12 mouse cellular contexts compared by ENCODE assay signal in genomic region chr13:24444709-24445108, GRCm38 (mm10).
DNase-seq lines count a peak whose midpoint lies in the region; ATAC-seq and TF ChIP-seq lines count a peak whose summit lies in the region.
"Had no signal": no experiment of that assay in that cellular context is flagged by ENCODE, and none has a peak within 500 bp of the region (broad histone marks: within the 10 kb centered on the region; RNA-seq: fewer than 3 reads in every experiment).

No protein-coding gene starts in this region.

- no peak overlapping the region for H3K4me3 ChIP-seq in CH12.LX (replicated peaks in 1 of 3; ENCODE audit: low read depth in 2 of 3, low read length in 2 of 3, poor library complexity in 1 of 3)
- H3K4me3 ChIP-seq in liver, embryonic 14.5 days (ENCODE audit: insufficient read depth in 1 of 2, low read depth in 2 of 2, low read length in 2 of 2), result no peak overlapping the region
- no peak overlapping the region for H3K4me3 ChIP-seq in intestine, embryonic 16.5 days (ENCODE audit: low read length)
- H3K4me3 ChIP-seq: forebrain, embryonic 15.5 days; heart, embryonic 15.5 days; limb, embryonic 15.5 days had no signal

- no peaks in the 10 kb centered on the region for H3K27me3 ChIP-seq in CH12.LX (replicated peaks)
- no peaks in the 10 kb centered on the region for H3K27me3 ChIP-seq in liver, embryonic 14.5 days (ENCODE audit: control insufficient read depth, insufficient read depth, low read length)
- H3K27me3 ChIP-seq in intestine, embryonic 16.5 days (replicated peaks; ENCODE audit: control insufficient read depth, insufficient read depth, low read length), result no peaks in the 10 kb centered on the region
- H3K27me3 ChIP-seq: forebrain, embryonic 15.5 days; heart, embryonic 15.5 days; limb, embryonic 15.5 days had no signal

- DNase-seq in heart, adult 9 months (ENCODE audit: low spot score in 2 of 2), result peak; percentile 11 to 47
- DNase-seq in heart, postnatal 4 days, result no peak
- peak; percentile 82 for DNase-seq in CH12.LX (ENCODE audit: extremely low read depth)
- peak; percentile 18 to 35 (median 33) for DNase-seq in liver, embryonic 14.5 days (ENCODE audit: low read depth in 3 of 3, low spot score in 3 of 3)
- DNase-seq in cerebellum, postnatal 25 days, result no peak
- DNase-seq: thymus, adult 2 months had no signal

- dilution Hi-C loops in CH12.LX (cut with MboI; ENCODE audit: extremely low pct_ligation_motif_present, extremely low pct_unique_long_range_greater_than_20kb, low sequenced_read_pairs), result no loop called here

- TF ChIP-seq POLR2A in CH12.LX (IDR thresholded peaks at IDR 0.05; ENCODE audit: low read depth, low read length), result no peak

- H3K4me1 ChIP-seq in CH12.LX (ENCODE audit: control insufficient read depth in 1 of 2, insufficient read depth in 2 of 2), result peaks cover 11 to 64% of the 10 kb centered on the region in 2 experiments
- H3K4me1 ChIP-seq in liver, embryonic 14.5 days (replicated peaks; ENCODE audit: control insufficient read depth in 2 of 2, insufficient read depth in 2 of 2, low read length in 1 of 2), result peaks cover 12 to 14% of the 10 kb centered on the region in 2 experiments
- peaks cover 3% of the 10 kb centered on the region; the same call in 1 of the 2 replicates for H3K4me1 ChIP-seq in intestine, embryonic 16.5 days (ENCODE audit: control insufficient read depth, insufficient read depth, low read length)
- H3K4me1 ChIP-seq: forebrain, embryonic 15.5 days; limb, embryonic 15.5 days had no signal

- H3K79me2 ChIP-seq in CH12.LX (replicated peaks; ENCODE audit: control insufficient read depth, extremely low read depth, insufficient read depth, poor library complexity, severe bottlenecking), result no peaks in the 10 kb centered on the region

- WGBS in liver, embryonic 14.5 days (ENCODE audit: insufficient replicate concordance), result 14% methylated on average over 4 of the region's 4 CpGs
- WGBS in intestine, embryonic 16.5 days, result 48% methylated on average over 4 of the region's 4 CpGs

- peaks cover 10 to 37% of the 10 kb centered on the region in 2 experiments for H3K36me3 ChIP-seq in CH12.LX (replicated peaks in 1 of 2; ENCODE audit: control insufficient read depth in 1 of 2, insufficient read depth in 1 of 2, low read length in 1 of 2)
- H3K36me3 ChIP-seq in liver, embryonic 14.5 days (replicated peaks; ENCODE audit: control insufficient read depth, insufficient read depth, low read depth), result no peaks in the 10 kb centered on the region
- H3K36me3 ChIP-seq in intestine, embryonic 16.5 days (ENCODE audit: control insufficient read depth, insufficient read depth, low read length), result no peaks in the 10 kb centered on the region
- H3K36me3 ChIP-seq: forebrain, embryonic 15.5 days; heart, embryonic 15.5 days; limb, embryonic 15.5 days had no signal

- no peak for TF ChIP-seq CTCF in CH12.LX (conservative IDR thresholded peaks at IDR 0.05 in 1 of 2, IDR thresholded peaks at IDR 0.05 in 1 of 2; ENCODE audit: low read depth in 2 of 2, low read length in 2 of 2)
- no peak for TF ChIP-seq CTCF in liver, embryonic 14.5 days (IDR thresholded peaks at IDR 0.05; ENCODE audit: low read depth)

- no peak for ATAC-seq in liver, embryonic 14.5 days (ENCODE audit: insufficient read depth)
- peak; percentile 77 for ATAC-seq in megakaryocyte progenitor cell, adult 5-6 weeks (replicated peaks; ENCODE audit: poor library complexity)
- ATAC-seq in intestine, embryonic 16.5 days, result no peak
- ATAC-seq in erythroid progenitor cell, adult 5-6 weeks (replicated peaks; ENCODE audit: low FRiP score, poor library complexity, severe bottlenecking), result no peak
- ATAC-seq: forebrain, embryonic 15.5 days had no signal

- in situ Hi-C loops in CH12.LX (cut with MboI; ENCODE audit: low pct_ligation_motif_present, low pct_unique_long_range_greater_than_20kb, low sequenced_read_pairs), result no loop called here

- peak overlapping the region; percentile 58 for H3K27ac ChIP-seq in CH12.LX (ENCODE audit: insufficient read depth, low read depth)
- peak overlapping the region; percentile 32 for H3K27ac ChIP-seq in liver, embryonic 14.5 days
- no peak overlapping the region for H3K27ac ChIP-seq in intestine, embryonic 16.5 days (ENCODE audit: low read length)
- H3K27ac ChIP-seq: forebrain, embryonic 15.5 days; heart, embryonic 15.5 days; limb, embryonic 15.5 days had no signal

- H3K9me3 ChIP-seq in CH12.LX (replicated peaks; ENCODE audit: low read length), result peaks cover 6% of the 10 kb centered on the region
- no peaks in the 10 kb centered on the region for H3K9me3 ChIP-seq in liver, embryonic 14.5 days (ENCODE audit: control insufficient read depth, low read length)
- H3K9me3 ChIP-seq in intestine, embryonic 16.5 days (ENCODE audit: control insufficient read depth, low read length), result no peaks in the 10 kb centered on the region
- H3K9me3 ChIP-seq: forebrain, embryonic 15.5 days; heart, embryonic 15.5 days; limb, embryonic 15.5 days had no signal

- H3K9ac ChIP-seq in CH12.LX (ENCODE audit: insufficient read depth, low read depth), result peak overlapping the region; percentile 36; the same call in 1 of the 2 replicates
- no peak overlapping the region; the same call in 1 of the 2 replicates for H3K9ac ChIP-seq in liver, embryonic 14.5 days (replicated peaks)
- H3K9ac ChIP-seq in intestine, embryonic 16.5 days (ENCODE audit: low read depth, low read length), result no peak overlapping the region
- H3K9ac ChIP-seq: forebrain, embryonic 15.5 days; heart, embryonic 15.5 days; limb, embryonic 15.5 days had no signal

- TF ChIP-seq RAD21 in CH12.LX (IDR thresholded peaks at IDR 0.05; ENCODE audit: low read depth, low read length), result no peak; the same call in none of the 2 replicates

- TF ChIP-seq EP300 in CH12.LX (IDR thresholded peaks at IDR 0.05; ENCODE audit: low read length), result peak; percentile 96
- TF ChIP-seq EP300 in liver, embryonic 14.5 days (IDR thresholded peaks at IDR 0.05; ENCODE audit: low read depth), result no peak

- peak overlapping the region; percentile 97 for H3K4me2 ChIP-seq in CH12.LX (ENCODE audit: insufficient read depth, low read depth, poor library complexity, severe bottlenecking)
- H3K4me2 ChIP-seq in liver, embryonic 14.5 days (ENCODE audit: low read depth), result peak overlapping the region; percentile 37
- H3K4me2 ChIP-seq in intestine, embryonic 16.5 days (ENCODE audit: low read depth, low read length), result no peak overlapping the region
- H3K4me2 ChIP-seq: forebrain, embryonic 15.5 days; heart, embryonic 15.5 days; limb, embryonic 15.5 days had no signal

TF ChIP-seq in CH12.LX, 34 proteins besides CTCF, POLR2A, EP300 and RAD21:
- TF ChIP-seq CHD2 (IDR thresholded peaks at IDR 0.05; ENCODE audit: low read length) (peak; percentile 35; the same call in 1 of the 2 replicates), TCF12 (IDR thresholded peaks at IDR 0.05; ENCODE audit: low read depth, low read length) (peak; percentile 70; the same call in 1 of the 2 replicates), ZC3H11A (IDR thresholded peaks at IDR 0.05; ENCODE audit: low read depth, low read length) (no peak), MEF2A (IDR thresholded peaks at IDR 0.05; ENCODE audit: borderline replicate concordance, low read depth, low read length) (peak; percentile 96), PAX5 (IDR thresholded peaks at IDR 0.05; ENCODE audit: low read length) (no peak), ETS1 (conservative IDR thresholded peaks at IDR 0.05; ENCODE audit: low read depth, low read length) (peak; percentile 69), JUND (conservative IDR thresholded peaks at IDR 0.05; ENCODE audit: low read depth, low read length) (peak; percentile 55; the same call in 1 of the 2 replicates), MAZ (IDR thresholded peaks at IDR 0.05; ENCODE audit: low read depth, low read length) (no peak), MAX (IDR thresholded peaks at IDR 0.05; ENCODE audit: low read length) (no peak), HCFC1 (IDR thresholded peaks at IDR 0.05; ENCODE audit: low read depth, low read length) (no peak; the same call in 1 of the 2 replicates), BHLHE40 (IDR thresholded peaks at IDR 0.05; ENCODE audit: low read depth, low read length) (peak; percentile 77), UBTF (IDR thresholded peaks at IDR 0.05; ENCODE audit: low read depth, low read length) (no peak), ZNF384 (IDR thresholded peaks at IDR 0.05; ENCODE audit: low read depth, low read length) (no peak), MXI1 (IDR thresholded peaks at IDR 0.05; ENCODE audit: low read depth, low read length) (no peak), TBP (conservative IDR thresholded peaks at IDR 0.05; ENCODE audit: low read depth, low read length) (peak; percentile 56; the same call in 1 of the 2 replicates), GABPA (IDR thresholded peaks at IDR 0.05; ENCODE audit: insufficient replicate concordance, low read depth, low read length) (no peak), RCOR1 (conservative IDR thresholded peaks at IDR 0.05; ENCODE audit: low read depth, low read length) (no peak), JUN (IDR thresholded peaks at IDR 0.05; ENCODE audit: insufficient read depth, low read depth, low read length) (no peak), POLR2AphosphoS2 (IDR thresholded peaks at IDR 0.05; ENCODE audit: low read depth, low read length) (no peak), SIN3A (IDR thresholded peaks at IDR 0.05; ENCODE audit: low read length) (peak; percentile 46; the same call in 1 of the 2 replicates), ELF1 (IDR thresholded peaks at IDR 0.05; ENCODE audit: low read depth, low read length) (no peak; the same call in 1 of the 2 replicates), E2F4 (IDR thresholded peaks at IDR 0.05; ENCODE audit: insufficient replicate concordance, low read depth, low read length) (no peak), MAFK (IDR thresholded peaks at IDR 0.05; ENCODE audit: insufficient replicate concordance, low read length) (0 out of 2 replicates have a peak, but pooled peaks have one; percentile 38), CHD1 (IDR thresholded peaks at IDR 0.05; ENCODE audit: low read depth, low read length) (0 out of 2 replicates have a peak, but pooled peaks have one; percentile 29), IRF4 (IDR thresholded peaks at IDR 0.05; ENCODE audit: low read depth, low read length) (peak; percentile 95)

Comparison
In these comparisons a context has a peak if more than half of its experiments do, and no peak if none do; other contexts are left out.
1. DNase-seq: peak in heart, adult 9 months (2 of 2), CH12.LX (single experiment) and liver, embryonic 14.5 days (3 of 3); none in heart, postnatal 4 days (single experiment) and cerebellum, postnatal 25 days (0 of 2).